Mouse (Mus musculus): Measurements from ENCODE around the gene D10Jhu81e.

DNA sequence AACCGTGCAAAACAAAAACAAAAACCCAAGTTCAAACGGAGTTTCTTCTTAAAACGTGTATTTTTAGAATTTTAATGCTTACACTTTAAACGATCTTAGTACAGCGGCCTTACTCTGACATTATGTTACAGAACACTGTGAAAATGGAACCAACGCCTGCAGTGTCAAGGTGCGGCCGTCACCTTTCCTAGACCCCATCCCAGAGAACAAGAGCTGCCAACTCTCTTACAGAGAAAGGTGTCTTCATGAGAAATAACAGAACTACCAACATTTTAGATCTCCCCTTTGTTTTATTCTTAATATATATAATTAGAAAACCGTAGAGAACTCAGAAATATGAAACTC lies 15.8 kb upstream of the D10Jhu81e start:
- no peak for TF ChIP-seq HCFC1 (IDR thresholded peaks at IDR 0.05; ENCODE audit: low read depth, low read length)
- no peak for TF ChIP-seq MAX (IDR thresholded peaks at IDR 0.05; ENCODE audit: low read length)
- no peak for TF ChIP-seq SIN3A (IDR thresholded peaks at IDR 0.05; ENCODE audit: low read length)
- no peak for TF ChIP-seq USF2 (IDR thresholded peaks at IDR 0.05; ENCODE audit: borderline replicate concordance in 1 of 2, insufficient read depth in 1 of 2, low read depth in 1 of 2, low read length in 2 of 2)
- no peak for TF ChIP-seq CTCF (IDR thresholded peaks at IDR 0.05 in 2 of 3, conservative IDR thresholded peaks at IDR 0.05 in 1 of 3; ENCODE audit: control insufficient read depth in 1 of 3, insufficient read depth in 1 of 3, low read depth in 2 of 3, low read length in 3 of 3, poor library complexity in 1 of 3, severe bottlenecking in 1 of 3)
- TF ChIP-seq MAZ (IDR thresholded peaks at IDR 0.05; ENCODE audit: low read depth, low read length) = peak; percentile 4; the same call in 1 of the 2 replicates
- no peak for TF ChIP-seq POLR2A (IDR thresholded peaks at IDR 0.05; ENCODE audit: control insufficient read depth in 1 of 2, insufficient read depth in 1 of 2, low read depth in 1 of 2, low read length in 2 of 2, poor library complexity in 1 of 2)
- no peak for TF ChIP-seq GATA1 (IDR thresholded peaks at IDR 0.05; ENCODE audit: low read depth, low read length)
- TF ChIP-seq TCF12 (IDR thresholded peaks at IDR 0.05; ENCODE audit: low read depth, low read length) = no peak
- no peak for TF ChIP-seq KAT2A (conservative IDR thresholded peaks at IDR 0.05; ENCODE audit: low read depth, low read length)
- no peak for TF ChIP-seq E2F4 (IDR thresholded peaks at IDR 0.05; ENCODE audit: borderline replicate concordance, low read depth, low read length)
- no peak for TF ChIP-seq EP300 (IDR thresholded peaks at IDR 0.05; ENCODE audit: low read depth in 1 of 2, low read length in 2 of 2)
